ENCODE assay signal across 8 mouse cellular contexts in genomic region chr2:28446181-28446514, GRCm38 (mm10). TPM values are rescaled to one million over a fixed set of nuclear protein-coding genes. Genes with fewer than 3 reads are reported as not detected.
A peak's percentile ranks its signal among the peaks of the same experiment; 100 is the strongest.
DNase-seq lines count a peak whose midpoint lies in the region; ATAC-seq and TF ChIP-seq lines count a peak whose summit lies in the region.

No protein-coding gene starts in this region.

- peak overlapping the region; percentile 94 for H3K4me2 ChIP-seq in limb, embryonic 14.5 days (replicated peaks; ENCODE audit: low read depth, low read length, severe bottlenecking)
- peak overlapping the region; percentile 96 for H3K4me2 ChIP-seq in stomach, postnatal 0 days (replicated peaks; ENCODE audit: low read depth)

- peaks cover 4% of the 10 kb centered on the region; the same call in 1 of the 2 replicates for H3K4me1 ChIP-seq in limb, embryonic 14.5 days (ENCODE audit: control insufficient read depth, insufficient read depth, low read length)
- 0 out of 2 replicates have a peak, but pooled peaks cover 2% of the 10 kb centered on the region for H3K4me1 ChIP-seq in stomach, postnatal 0 days (replicated peaks; ENCODE audit: control insufficient read depth, insufficient read depth)

- TF ChIP-seq EP300 in stomach, postnatal 0 days (optimal IDR thresholded peaks at IDR 0.05) = no peak

- H3K27ac ChIP-seq in limb, embryonic 14.5 days (replicated peaks; ENCODE audit: low read depth, low read length) = peak overlapping the region; percentile 71
- no peak overlapping the region for H3K27ac ChIP-seq in stomach, postnatal 0 days (replicated peaks)

- peak overlapping the region; percentile 76 for H3K4me3 ChIP-seq in limb, embryonic 14.5 days (replicated peaks; ENCODE audit: low read length)
- H3K4me3 ChIP-seq in stomach, postnatal 0 days (ENCODE audit: low read depth, low read length) = peak overlapping the region; percentile 72

- TF ChIP-seq POLR2A in limb, embryonic 14.5 days (IDR thresholded peaks at IDR 0.05; ENCODE audit: borderline replicate concordance, extremely low read depth, insufficient read depth, insufficient read length) = no peak

- WGBS in limb, embryonic 14.5 days = 10% methylated on average over 5 of the region's 5 CpGs
- 6% methylated on average over 5 of the region's 5 CpGs for WGBS in stomach, postnatal 0 days

- ATAC-seq in frontal cortex, adult (ENCODE audit: low TSS enrichment) = 0 out of 2 replicates have a peak, but pooled peaks have one; percentile 3
- no peak; the same call in none of the 2 replicates for ATAC-seq in limb, embryonic 14.5 days (ENCODE audit: low FRiP score, low read depth)
- no peak for ATAC-seq in stomach, postnatal 0 days (ENCODE audit: low FRiP score, low TSS enrichment)

- peaks cover 14% of the 10 kb centered on the region for H3K36me3 ChIP-seq in limb, embryonic 14.5 days (ENCODE audit: control insufficient read depth, insufficient read depth, low read length)
- no peaks in the 10 kb centered on the region for H3K36me3 ChIP-seq in stomach, postnatal 0 days (ENCODE audit: control insufficient read depth, insufficient read depth, low read length)

- DNase-seq in frontal cortex, postnatal 10 days (ENCODE audit: low spot score in 2 of 2) = no peak
- peak; percentile 28 for DNase-seq in retina, embryonic 14.5 days (ENCODE audit: low spot score)
- no peak for DNase-seq in retina, postnatal 1 day
- no peak for DNase-seq in limb, embryonic 14.5 days (ENCODE audit: low spot score)
- DNase-seq in stomach, postnatal 0 days (ENCODE audit: low spot score) = peak; percentile 23
- DNase-seq in left cerebral cortex, adult 8-10 months (ENCODE audit: low spot score in 2 of 2) = no peak
- DNase-seq in kidney, adult 18-20 months = no peak

- no peaks in the 10 kb centered on the region for H3K27me3 ChIP-seq in limb, embryonic 14.5 days (ENCODE audit: control insufficient read depth, insufficient read depth, low read length)
- H3K27me3 ChIP-seq in stomach, postnatal 0 days (ENCODE audit: control insufficient read depth, insufficient read depth, low read length) = no peaks in the 10 kb centered on the region

- H3K9me3 ChIP-seq in limb, embryonic 14.5 days (ENCODE audit: control insufficient read depth, low read length) = no peaks in the 10 kb centered on the region
- no peaks in the 10 kb centered on the region for H3K9me3 ChIP-seq in stomach, postnatal 0 days (ENCODE audit: control insufficient read depth, low read length)

- H3K9ac ChIP-seq in limb, embryonic 14.5 days (ENCODE audit: low read depth, low read length, severe bottlenecking) = peak overlapping the region; percentile 82
- H3K9ac ChIP-seq in stomach, postnatal 0 days (ENCODE audit: low read length) = peak overlapping the region; percentile 79

- TF ChIP-seq CTCF in stomach, postnatal 0 days (IDR thresholded peaks at IDR 0.05; ENCODE audit: low read depth) = no peak

RNA-seq across cellular contexts. Expression of gene Ppp1r26, which starts 0.5 kb away (rescaled TPM):
- 12.9 and 13.5 TPM in 2 replicates for polyA plus RNA-seq in limb, embryonic 14.5 days (2012; rRNA removed)
- polyA plus RNA-seq in limb, embryonic 14.5 days (2014; fragmentation: Nextera tagmentation; extraction: Ambion mirVana) = 4.9 and 5.6 TPM in 2 replicates
- 1.1 TPM in 2 replicates for polyA plus RNA-seq in stomach, postnatal 0 days (2015; fragmentation: Nextera tagmentation; extraction: Ambion mirVana)
- 10 to 100 TPM; 23.4 to 29.3 (median 26.5) TPM for total RNA-seq in left cerebral cortex, adult 8-10 months (2022)

RNA-seq across cellular contexts. Expression of gene 1700007K13Rik, which starts 20.0 kb away (rescaled TPM):
- polyA plus RNA-seq in limb, embryonic 14.5 days (2012; rRNA removed) = 0.60 and 0.63 TPM in 2 replicates
- 0.55 and 1.1 TPM in 2 replicates for polyA plus RNA-seq in limb, embryonic 14.5 days (2014; fragmentation: Nextera tagmentation; extraction: Ambion mirVana)
- 0.63 and 1.2 TPM in 2 replicates for polyA plus RNA-seq in stomach, postnatal 0 days (2015; fragmentation: Nextera tagmentation; extraction: Ambion mirVana)
- 1 to 10 TPM; 2.4 to 6.3 (median 3.1) TPM for total RNA-seq in left cerebral cortex, adult 8-10 months (2022)

RNA-seq across cellular contexts. Expression of gene Mrps2, which starts 21.7 kb away (rescaled TPM):
- polyA plus RNA-seq in limb, embryonic 14.5 days (2012; rRNA removed) = 55.6 and 62.0 TPM in 2 replicates
- polyA plus RNA-seq in limb, embryonic 14.5 days (2014; fragmentation: Nextera tagmentation; extraction: Ambion mirVana) = 51.8 and 54.9 TPM in 2 replicates
- polyA plus RNA-seq in stomach, postnatal 0 days (2015; fragmentation: Nextera tagmentation; extraction: Ambion mirVana) = 25.3 and 28.3 TPM in 2 replicates
- total RNA-seq in left cerebral cortex, adult 8-10 months (2022) = 10 to 100 TPM; 37.5 to 40.1 (median 38.5) TPM

RNA-seq across cellular contexts. Expression of gene Gbgt1, which starts 50.5 kb away (rescaled TPM):
- 2.1 and 3.3 TPM in 2 replicates for polyA plus RNA-seq in limb, embryonic 14.5 days (2012; rRNA removed)
- 1.0 and 1.4 TPM in 2 replicates for polyA plus RNA-seq in limb, embryonic 14.5 days (2014; fragmentation: Nextera tagmentation; extraction: Ambion mirVana)
- 1.2 and 1.3 TPM in 2 replicates for polyA plus RNA-seq in stomach, postnatal 0 days (2015; fragmentation: Nextera tagmentation; extraction: Ambion mirVana)
- total RNA-seq in left cerebral cortex, adult 8-10 months (2022) = 1 to 10 TPM; 2.9 to 4.4 (median 3.5) TPM

RNA-seq across cellular contexts. Expression of gene Gm10134, which starts 59.7 kb away (rescaled TPM):
- 1.1 TPM in 1 of 2 replicates, not detected in the other for polyA plus RNA-seq in limb, embryonic 14.5 days (2012; rRNA removed)
- polyA plus RNA-seq in limb, embryonic 14.5 days (2014; fragmentation: Nextera tagmentation; extraction: Ambion mirVana) = 0.61 and 1.1 TPM in 2 replicates
- polyA plus RNA-seq in stomach, postnatal 0 days (2015; fragmentation: Nextera tagmentation; extraction: Ambion mirVana) = 5.5 and 6.2 TPM in 2 replicates
- 1 to 10 TPM in 2 of 4 experiments, not detected in 2; 1.7 to 3.6 TPM for total RNA-seq in left cerebral cortex, adult 8-10 months (2022)

Comparison
In these comparisons a context has a peak if more than half of its experiments do, and no peak if none do; other contexts are left out.
1. DNase-seq: peak in retina, embryonic 14.5 days (single experiment) and stomach, postnatal 0 days (single experiment); none in frontal cortex, postnatal 10 days (0 of 2), retina, postnatal 1 day (single experiment), limb, embryonic 14.5 days (single experiment), left cerebral cortex, adult 8-10 months (0 of 2) and kidney, adult 18-20 months (single experiment).